Mouse (Mus musculus) cerebellum, adult 11 months (tissue): ENCODE measurements at regions not wholly inside any gene's neighbourhood (a gene's known extent, or its start where the extent isn't known, plus 50 kb on each side); places are given as distances from the start of the nearest gene placed in this dataset.

Source experiments
- DNase-seq: peaks from one replicate; pipeline ENCODE4 v3.0.0; 2022

DNA sequence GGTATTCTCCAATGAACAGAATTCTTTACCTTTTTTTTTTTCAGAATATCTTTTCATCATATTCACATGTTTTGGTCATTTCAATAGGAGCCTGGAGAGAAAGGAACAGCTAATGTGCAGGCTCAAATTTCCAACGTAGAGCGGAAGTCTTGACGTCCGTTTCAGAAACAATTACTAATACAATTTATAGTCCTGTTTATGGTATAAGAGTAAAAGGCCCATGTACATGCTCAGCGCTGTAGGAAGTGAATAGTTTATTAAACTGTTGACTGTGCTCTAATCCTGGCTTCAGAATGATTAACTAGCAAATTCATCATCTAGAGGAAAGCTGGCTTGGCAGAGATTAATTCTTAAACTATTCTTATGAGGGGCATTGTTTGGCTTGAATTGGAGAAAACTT is 142.1 kb downstream of the Pik3r1 start:
- DNase-seq, result no peak

DNA sequence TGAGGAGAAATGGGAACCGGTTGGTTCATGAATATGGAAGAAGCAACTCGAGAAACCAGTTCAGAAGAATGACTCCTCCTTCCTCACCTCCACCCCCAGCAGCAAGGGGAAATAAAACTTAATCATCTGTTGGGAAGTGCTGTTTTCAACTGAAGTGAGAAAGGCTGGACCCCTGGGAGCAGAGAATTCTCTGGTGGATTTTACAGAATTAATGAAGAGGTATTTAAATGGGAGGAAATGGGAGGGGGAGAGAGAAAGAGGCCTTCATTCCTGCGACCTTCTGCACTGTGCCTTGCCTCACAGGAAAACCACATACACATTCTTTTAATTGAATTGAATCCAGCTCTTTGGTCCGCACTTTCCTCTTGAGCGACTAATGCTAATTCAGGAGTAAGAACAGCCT is 143.8 kb downstream of the Pik3r1 start:
- DNase-seq, result no peak

DNA sequence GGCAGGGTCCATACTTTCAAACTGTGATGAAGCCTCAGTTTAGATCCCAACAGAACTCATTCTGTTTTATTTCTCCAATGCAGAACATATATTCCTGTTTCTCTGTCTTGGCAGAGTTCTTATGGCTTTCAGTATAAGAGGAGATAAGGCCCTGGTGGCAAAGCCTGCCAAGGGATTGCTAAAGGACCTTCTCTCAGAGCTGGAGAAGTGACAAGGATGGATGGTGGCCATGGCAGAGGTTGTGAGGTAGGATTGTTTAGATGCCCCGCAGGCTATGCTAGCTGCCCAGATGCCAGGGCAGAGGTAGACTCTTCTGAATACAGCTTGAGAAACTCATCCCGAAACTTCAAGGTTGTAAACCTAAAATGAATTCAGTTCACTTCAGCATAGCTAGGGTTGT is 145.4 kb downstream of the Pik3r1 start:
- no peak for DNase-seq

DNA sequence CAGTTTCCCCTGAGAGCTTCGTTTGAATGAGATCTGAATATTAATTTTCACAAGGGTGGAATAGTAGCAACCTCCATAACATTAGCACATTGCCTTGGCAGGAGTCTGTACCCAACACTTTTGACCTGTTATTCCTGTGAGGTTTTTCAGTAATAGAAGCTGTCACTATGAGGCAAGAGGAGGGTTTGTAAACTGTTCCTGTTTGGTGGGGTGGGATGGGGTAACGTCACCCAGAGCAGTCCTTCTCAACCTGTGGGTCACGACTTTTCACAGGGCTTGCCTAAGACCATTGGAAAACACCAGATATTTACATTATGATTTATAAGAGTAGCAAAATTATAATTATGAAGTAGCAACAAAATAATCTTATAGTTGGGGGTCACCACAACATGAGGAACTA is 147.4 kb downstream of the Pik3r1 start:
- no peak for DNase-seq

DNA sequence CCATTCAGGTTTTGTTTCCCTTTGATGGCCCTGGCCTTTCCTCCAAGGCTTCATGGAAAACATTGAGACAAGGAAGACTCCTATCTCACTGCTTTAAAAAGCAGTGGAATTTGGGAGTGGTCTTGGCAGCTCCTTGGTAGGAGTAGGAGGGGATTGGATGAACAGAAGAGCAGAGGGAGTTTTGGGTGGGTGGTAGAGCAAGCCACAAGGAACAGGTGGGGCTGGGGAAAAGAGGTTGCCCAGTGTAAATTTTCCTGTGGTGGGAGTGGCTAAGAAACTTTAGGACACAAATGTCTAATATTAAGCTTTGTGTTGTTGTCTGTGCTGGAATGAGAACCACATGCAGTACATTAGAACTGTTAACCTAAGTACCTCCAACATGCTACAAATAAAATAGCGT is 148.9 kb downstream of the Pik3r1 start:
- no peak for DNase-seq

DNA sequence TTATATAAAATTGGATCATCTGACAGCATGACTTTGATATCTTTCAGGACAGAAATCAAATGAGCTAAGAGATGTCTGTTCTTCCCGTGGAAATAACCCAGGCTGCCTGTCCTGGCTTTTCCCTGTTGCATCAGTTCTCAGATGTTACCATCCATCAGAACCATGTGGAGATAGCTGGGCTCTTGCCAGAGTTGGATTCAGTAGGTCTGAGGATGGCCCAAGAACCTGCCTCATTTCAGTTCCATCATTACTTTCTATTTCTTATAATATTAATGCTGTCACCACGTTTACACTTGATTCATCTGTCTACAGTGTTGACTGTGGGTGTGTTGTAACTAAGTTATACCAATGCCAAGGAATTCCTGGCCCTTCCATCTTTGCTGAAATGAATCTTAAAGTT is 155.2 kb downstream of the Pik3r1 start:
- no peak for DNase-seq

DNA sequence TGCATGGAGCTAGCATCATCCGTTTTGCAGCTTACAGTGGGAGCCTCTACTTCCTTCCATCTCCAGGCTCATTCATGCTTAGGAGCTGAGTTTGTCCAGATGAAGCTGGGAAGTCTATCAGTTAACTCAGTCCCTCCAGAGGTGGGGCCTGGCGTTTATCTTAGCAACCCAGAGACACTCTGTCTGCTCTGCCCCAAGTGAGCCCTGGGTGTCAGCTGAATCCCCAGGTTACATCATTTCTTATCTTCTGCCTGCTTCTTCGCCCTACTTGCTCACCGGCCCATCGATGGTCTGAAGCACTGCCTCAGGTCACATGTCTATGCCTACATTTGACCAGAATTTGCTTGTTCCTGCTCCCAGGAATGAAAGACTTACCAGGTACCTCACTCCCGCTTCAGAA is 156.3 kb downstream of the Pik3r1 start:
- DNase-seq, result no peak

DNA sequence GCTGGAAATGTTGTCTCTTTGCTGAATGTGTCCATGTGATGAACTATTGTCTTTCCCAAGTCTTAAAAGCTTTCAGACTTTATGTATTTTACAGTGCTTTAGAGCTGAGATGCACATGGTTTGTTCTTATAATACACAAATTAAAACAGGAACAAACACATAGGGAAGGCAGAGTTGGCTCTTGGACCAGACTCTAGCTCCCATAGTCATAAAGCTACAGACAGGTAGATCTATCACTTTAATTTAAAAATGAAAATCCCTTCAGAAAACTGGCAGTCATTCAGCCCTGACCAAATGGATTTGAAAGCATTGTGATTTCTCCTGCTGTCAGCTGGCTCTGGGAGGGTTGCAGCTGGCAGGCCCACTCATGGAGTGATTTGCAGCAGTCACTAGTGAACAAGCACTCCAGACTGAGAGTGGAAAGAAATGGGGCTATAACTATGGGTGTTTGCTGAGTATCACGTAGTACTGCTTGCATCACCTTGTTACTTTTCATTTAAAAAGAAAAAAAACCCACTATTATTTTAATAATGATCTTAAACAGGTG is 161.8 kb downstream of the Pik3r1 start:
- no peak for DNase-seq

DNA sequence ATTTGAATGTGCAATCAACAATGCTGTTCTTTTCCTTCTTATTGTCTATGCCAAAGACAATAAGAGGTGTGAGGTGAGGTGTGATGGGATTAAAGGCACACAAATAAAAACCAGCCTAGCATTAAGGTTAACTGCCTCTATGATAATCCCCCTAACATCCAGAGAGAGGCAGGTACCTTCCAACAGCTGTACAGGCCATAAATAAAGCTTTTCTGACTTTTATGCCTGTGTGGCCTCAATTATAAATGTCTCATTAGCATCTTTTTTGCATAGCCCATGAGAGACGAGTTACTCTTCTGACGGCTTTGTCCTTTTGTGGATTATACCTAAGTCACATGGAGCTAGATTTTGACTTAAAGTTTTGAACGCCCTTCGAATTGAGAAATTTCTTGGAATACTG is 162.3 kb downstream of the Pik3r1 start:
- no peak for DNase-seq

DNA sequence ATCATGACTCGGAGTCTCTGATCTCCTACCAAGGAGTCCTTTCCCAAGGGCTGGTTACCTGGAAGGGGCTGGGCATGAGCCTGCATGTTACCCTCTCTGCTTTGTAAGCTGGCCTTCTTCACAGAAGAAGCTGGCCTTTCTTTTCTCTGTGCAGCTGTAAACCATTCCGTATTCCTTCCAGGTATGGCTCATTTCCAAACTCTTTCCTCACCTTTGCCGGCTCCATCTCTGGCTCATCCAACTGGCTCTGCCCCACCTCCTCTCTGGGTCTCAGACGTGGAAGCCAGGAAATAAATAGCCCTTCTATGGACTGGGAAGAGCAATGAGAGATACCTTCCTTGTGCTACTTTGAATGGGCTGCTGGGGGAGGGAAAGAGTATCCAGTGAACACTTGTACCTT is 163.0 kb downstream of the Pik3r1 start:
- no peak for DNase-seq

DNA sequence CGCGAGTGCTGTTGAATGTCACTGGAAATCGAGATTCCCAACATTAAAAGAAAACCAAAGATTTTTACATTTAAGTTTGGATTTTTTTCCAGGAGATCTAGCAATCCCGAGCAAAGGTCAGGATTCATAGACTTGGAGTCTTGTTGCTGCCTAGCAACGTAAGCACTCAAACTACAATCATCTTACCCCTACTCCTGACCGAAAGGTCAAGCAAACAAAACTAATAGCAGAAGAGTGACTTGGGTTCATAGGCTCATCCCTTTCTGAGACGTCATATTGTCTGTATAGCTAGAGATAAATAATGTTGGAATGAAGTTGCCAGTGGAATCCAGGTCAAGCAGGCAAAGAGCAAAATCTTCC is 169.9 kb downstream of the Pik3r1 start:
- no peak for DNase-seq

DNA sequence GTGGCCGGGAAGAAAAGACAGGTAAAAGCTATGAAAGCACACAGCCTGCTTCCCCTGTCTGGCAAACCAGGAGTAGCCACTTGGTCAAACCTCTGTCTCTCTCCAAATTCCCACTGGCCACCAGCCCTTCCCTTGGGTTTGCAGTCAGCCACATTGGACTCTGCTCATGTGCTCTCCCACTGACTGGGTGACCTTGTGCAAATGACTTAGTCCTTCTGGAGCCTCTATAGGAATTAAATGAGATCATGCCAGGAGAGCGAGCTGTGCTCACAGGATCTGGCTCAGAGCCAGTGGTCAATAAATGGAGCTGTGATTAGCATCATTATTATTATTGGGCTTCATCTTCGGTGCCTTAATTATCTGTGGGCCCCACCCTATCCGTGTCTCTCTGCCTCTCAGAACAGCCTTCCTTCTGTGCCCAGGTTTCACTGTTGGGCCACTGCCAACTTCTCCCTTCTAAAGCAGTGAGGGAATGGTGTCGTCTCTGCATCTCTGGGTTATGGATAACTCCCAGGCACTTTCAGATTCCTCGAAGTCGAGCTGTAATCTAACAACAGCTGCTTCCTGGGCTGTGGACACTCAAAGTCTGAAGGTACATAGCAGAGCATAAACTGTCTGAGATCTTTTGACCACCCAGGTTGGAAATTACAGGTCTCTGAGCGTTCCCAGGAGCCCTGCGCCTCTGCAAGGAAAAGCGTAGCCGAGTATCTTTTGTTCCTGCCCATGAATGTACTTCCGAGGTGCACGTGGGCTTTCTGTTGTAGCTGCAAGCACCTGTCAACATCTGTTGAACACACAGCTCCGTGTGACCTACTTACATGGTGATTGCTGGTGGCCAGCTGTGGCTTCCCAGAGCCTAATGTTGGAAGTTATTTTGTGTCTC is 170.5 kb downstream of the Pik3r1 start:
- DNase-seq, result peak; percentile 28

DNA sequence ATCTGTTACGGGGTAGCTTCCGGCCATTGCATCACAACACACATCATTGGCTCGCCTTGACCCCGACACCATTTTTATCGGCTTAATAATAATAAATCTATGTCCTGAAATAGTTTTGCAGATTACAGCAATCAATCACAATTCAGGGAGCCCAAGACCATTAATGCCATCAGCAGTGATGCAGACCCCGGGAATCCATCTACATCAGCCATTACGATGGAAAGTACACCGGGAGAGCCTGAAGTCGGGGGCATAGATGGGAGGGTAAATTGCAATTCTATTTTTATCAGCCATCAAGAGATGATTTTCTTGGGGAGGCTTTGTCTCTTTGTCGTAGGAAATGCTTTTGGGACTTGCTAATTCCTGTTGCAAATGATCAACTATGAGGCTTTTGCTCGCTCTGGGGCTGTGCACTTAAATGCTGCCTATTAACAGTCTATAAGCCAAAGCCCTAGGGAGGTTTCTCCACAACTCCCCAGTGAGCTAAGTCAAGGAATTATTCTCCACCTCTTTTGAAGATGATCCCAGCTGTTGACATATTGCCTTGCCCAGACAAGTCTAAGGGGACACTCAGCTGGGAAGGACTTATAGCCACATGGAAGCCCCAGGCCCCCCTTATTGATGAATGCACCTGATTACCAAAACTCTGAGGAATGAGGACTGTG is 173.4 kb downstream of the Pik3r1 start:
- no peak for DNase-seq

DNA sequence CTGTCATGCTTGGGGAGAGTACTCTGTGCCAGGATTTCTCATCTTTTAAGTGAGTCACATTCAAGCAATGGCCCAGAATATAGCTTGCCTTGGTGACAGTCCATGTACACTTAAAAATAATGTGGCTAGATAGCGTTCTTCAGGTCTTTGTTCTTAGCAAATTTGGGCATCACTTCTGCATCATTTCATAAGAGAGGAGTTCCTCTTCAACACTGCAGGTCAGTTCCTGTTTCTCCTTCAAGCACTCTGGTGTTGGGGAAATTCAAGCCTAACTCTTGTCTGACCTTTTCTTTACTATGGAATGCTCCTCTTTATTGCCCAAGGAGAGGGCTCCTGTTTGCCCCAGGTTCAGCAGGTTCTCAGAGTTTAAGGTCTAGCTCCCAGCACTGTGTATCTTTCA is 175.7 kb downstream of the Pik3r1 start:
- DNase-seq, result no peak

DNA sequence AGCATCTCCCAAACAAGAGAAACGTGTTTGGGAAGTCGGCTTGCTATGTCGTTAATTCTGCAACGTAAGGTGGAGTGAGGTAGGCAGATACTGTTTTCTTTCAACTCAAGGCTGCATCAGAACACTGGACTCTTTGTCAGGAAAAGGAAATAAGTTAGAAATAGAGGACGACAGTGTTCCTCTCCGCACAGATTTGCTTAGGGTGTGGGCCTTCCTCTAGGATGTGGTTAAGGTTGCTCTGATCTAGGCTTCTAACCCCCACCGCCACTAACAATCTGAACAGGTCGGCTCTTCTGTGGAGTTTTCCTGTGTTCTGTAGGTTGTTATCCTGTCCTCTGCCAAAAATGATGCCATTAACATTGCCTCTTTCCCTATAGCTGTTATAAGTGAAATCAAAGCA is 179.1 kb downstream of the Pik3r1 start:
- no peak for DNase-seq

DNA sequence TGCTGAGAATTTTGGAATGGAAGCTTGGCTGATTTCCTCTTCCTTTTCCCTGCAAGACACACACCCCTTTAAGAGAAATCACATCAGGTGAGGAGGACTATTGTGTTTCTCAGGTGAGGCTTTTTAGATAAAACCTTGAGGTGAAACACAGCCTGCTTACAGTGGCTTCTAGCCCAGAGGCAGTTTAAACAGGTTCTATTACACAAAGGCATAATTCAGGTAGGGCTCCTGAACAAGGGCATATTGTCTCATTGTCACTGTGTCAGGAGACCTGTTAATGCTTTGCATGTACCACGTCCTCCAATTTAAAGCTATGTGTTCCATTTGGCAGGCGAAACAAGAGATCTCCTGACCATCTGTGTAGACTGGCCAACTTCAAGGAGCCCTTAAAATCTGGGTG is 181.2 kb downstream of the Pik3r1 start:
- no peak for DNase-seq

DNA sequence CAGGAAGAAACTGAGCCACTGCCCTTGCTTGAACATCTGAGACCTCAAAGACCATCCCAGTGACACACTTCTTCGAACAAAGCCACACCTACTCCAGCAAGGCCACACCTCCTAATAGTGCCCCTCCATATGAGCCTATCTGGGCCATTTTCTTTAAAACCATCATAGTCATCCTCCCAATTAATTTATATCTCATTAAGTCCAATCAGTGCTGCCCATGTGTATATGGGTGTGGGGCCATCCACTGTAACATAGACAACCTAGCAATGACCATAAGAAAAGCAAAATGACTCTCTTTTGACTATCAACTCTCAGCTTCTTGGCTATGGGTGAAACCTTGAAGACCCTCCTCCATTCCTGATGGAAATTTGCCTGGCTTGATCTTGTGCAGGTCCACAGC is 191.5 kb downstream of the Pik3r1 start:
- no peak for DNase-seq

DNA sequence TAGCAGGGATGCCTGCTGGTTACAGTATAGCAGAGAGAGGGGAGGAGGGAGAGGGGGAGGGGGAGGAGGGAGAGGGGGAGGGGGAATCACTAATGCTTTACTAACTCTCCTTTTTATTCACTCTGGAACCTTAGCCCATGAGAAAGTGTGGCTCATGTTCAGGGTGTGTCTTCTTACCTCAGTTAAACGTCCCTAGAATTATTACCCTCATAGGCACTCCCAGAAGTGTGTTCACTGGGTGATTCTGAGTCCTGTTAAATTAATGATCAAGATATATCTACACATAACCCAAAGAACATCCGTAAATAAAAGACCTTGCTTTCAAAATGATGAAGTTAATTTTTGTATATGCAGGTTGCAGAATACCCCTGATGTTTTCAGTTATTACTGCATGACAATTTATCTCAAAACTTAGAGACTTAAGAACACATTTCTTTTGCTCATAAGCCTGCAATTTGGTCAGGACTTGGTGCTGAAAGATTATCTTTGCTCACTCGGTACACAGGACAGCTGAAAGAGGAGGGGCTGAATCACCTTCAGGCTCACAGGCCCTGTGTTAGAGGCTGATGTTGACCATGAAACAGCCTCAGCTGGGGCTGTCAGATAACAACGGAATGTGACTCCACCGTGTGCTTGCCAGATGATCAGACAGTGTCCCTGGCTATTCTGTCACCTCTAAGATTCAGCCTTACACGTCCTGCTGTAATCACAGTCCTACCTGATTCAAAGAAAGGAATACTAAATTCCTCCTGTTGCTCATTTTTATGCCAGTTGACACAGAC is 195.0 kb downstream of the Pik3r1 start:
- DNase-seq, result no peak

DNA sequence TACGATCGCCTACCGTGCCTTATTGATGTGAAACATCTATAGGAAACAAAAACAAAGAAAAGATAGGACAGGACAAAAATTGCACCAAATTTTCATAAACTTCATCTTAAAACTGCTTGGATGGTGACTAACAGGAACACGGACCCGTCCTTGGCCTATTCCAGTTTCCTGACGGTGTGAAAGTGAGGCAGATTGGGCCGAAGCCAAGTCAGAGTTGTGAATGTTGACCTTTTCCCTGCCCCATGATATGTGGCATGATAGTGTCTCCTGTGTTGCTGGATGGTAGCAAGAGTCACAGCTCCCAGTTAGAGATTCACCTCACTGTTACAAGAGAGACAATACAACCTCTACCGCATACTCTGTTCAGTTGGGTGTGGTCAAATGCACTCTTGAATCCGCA is 195.8 kb downstream of the Pik3r1 start:
- no peak for DNase-seq

DNA sequence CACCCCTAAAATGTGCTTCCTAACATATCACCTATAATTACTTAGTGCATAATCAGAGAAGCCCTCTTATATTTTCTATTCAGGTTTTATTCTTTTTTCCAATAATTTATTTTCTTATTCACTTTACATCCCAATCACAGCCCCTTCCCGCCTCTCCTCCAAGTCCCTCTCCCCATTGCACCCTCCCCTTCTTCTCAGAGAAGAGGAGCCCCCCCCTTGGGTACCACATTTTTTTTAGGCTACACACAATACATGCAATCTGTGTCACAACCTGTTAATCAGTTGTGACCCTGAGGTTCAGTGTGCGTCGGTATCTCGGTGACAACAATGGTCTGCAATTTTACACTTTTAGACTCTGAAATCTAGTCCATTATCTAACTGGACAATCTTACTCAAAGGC is 198.0 kb downstream of the Pik3r1 start:
- no peak for DNase-seq

DNA sequence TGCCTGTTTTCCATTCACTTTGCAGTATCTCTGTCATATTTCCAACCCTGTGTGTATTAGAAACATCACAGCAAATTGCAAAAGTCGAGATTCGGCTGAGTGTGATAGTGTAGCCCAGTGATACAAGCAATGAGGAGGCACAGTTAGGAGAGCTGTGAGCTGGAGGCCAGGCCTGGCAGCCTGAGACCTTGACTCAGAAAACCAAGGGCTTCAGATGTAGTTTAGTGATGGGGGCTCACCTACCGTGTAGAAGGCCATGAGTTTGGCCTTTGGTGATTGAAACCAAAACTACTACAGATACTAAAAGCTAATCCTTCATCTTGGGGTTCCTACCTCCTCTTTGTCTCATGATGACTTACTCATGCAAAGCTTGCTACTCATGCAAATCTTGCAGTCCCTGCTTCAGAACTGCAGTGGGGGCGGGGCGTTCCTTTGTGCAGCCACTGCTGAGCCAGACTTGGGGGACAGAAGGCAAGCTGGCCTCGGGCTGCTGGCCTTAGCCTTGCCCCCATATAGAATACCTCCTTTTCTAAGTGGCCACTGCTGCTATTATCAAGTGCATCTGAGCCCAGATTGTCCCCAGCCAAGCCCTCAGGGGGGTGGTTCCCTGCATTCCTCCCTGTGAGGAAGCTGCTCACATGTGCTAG is 198.9 kb downstream of the Pik3r1 start:
- no peak for DNase-seq

DNA sequence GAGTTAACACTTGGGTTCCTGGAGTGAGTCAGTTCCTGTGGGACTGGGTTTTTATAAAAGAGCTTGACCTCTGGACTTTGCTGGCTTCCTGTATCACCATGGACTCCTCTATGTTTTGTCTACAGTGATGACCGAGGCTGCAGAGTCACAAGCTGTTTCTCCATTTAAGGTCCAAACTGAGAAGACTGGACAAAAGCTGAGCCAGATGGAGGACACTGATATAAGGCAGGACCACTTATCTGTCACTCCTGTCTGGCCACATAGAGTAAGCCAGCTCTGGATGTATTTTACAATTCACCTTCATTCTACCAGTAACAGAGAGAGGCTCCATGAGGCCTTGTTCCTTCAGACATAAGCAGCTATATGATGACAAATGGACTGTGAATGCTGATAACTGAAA is 202.7 kb downstream of the Pik3r1 start:
- DNase-seq, result no peak

DNA sequence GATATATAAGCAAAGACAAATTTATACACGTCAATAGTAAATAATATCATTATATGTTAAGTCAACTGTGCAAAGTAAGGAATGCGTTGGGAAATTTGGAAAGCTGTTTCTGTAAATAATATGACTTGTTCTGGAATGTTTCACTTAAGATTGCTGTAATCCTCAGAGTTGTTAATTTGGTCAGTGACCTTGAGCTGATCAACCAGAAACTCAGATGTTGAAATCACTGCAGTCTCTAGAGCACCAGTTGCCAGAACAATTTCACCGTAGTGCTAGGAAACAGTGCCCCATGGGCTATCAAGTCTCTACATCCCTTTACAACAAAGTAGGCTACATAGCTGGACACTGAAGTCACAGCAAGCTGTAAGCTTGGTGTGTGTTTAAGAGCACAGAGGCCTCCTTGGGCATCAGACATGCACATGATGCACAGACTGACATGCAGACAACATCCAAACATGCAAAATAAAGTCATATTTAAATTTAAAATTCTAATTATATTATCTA is 212.6 kb downstream of the Pik3r1 start:
- no peak for DNase-seq
